Mouse (Mus musculus) cerebellum, adult 2 months (tissue): Measurements from ENCODE around the gene Ufsp1.

Experiments used
- CTCF ChIP-seq: fragments of 200-500 bp; IDR thresholded peaks from 2 replicates; pipeline ENCODE4 v1.5.1; 2011; ENCODE audit warnings: low read depth, mild to moderate bottlenecking, control low read depth, low read length, moderate library complexity, borderline replicate concordance; ENCODE audit not compliant: insufficient read depth
- POLR2A ChIP-seq: fragments of 200-500 bp; IDR thresholded peaks from 2 replicates; pipeline ENCODE4 v1.6.1; 2011; ENCODE audit warnings: low read length, control low read depth, borderline replicate concordance; ENCODE audit not compliant: insufficient read depth

DNA sequence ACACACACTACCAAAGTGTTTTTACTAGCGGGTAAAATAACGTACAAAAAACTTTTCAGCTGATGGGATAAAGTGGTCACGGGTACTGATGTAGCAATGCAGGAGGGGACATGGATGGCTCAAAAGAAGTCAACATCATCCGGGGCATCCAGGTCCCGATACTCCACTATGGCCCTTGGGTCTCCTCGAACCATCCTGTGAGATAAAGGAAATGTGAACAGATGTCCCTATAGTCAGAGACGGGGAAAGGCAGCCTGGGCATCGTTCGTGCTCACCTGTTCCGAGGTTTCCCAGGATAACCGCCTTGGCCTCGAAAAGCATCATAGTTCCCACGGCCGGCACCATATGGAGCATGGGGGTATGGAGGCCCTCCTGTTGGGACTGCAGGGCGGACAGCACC is 1.3 kb downstream of the Ufsp1 start:
- TF ChIP-seq POLR2A: no peak
- no peak for TF ChIP-seq CTCF
